Mouse (Mus musculus) adrenal gland, postnatal 25 days (tissue): ENCODE measurements around the gene Myrip. TPM values are rescaled to one million over a fixed set of nuclear protein-coding genes. Genes with fewer than 3 reads are reported as not detected.

Experiments used
- DNase-seq: peaks from one replicate; pipeline ENCODE4 v3.0.0; 2021; ENCODE audit warnings: mixed read lengths
- total RNA-seq: library from RNA; stranded (reverse); gene quantifications from 2 replicates; pipeline ENCODE4 v1.2.3, GENCODE M21; 2021

Gene Myrip
- total RNA-seq, 1 experiment from 2014 or later = 6.8 TPM

DNA sequence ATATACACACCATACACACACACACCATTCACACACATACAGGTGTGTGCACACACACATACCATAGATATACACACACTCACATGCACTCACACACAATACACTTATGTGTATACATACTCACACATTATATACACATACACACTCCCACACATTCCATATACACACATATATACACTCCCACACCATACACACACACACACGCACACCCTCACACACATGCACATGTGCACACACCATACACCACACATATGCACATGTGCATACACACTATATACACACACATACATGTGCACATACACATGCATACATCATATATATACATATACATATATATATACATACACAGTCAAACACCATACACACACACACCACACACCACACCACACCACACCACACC, 169.1 kb downstream of the Myrip start:
- DNase-seq = no peak

DNA sequence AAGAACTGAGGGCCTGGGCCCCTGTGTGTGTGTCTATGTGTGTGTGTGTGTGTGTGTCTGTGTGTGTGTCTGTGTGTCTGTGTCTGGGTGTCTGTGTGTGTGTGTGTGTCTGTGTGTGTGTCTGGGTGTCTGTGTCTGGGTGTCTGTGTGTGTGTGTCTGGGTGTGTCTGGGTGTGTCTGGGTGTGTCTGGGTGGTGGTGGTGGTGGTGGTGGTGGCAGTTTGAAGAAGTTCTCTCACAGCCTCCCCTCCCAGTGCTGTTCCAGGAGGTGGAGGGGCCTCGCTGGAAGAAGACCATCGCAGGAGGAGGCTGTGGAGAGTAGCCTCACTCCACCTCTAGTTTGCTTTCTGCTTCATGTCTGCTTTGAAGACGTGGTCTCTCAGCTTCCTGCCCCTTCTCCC, 180.3 kb downstream of the Myrip start:
- DNase-seq = no peak

DNA sequence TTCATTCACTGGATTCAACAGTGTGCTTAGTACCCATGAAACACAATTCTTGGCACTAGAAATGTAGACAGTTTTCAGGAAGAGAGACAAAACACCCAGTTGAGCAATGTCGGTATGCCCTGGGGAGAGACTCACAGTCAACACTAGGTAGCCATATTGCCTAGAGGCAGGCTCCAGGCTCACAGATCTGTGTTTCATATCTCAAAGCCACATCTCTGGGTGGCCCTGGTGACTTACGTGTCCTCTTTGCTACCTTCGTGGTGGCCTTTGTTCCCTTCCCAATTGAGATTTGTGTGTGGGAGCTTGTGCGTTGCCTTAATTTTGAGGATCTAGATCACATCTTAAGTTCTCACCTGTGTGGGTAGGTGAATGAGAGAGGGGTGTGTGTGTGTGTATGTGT, 181.1 kb downstream of the Myrip start:
- DNase-seq = no peak

DNA sequence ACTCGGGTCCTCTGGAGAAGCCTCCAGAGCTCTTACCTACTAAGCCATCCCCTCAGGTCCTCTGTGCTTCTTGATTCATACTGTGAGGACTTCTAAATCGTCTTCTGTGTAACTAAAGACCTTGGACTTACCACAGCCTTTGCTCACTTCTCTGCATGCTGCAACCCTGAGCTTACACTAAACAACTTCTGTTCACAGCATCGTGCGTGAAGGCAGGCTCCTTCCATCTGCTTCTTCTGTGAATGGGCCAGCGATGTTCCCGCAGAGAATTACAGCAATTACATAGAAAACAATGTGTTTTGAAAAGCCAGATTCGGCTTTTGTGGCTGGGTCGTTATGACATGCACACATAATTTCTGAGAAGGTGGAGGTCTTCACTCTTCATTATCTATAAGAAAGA, 181.8 kb downstream of the Myrip start:
- no peak for DNase-seq

DNA sequence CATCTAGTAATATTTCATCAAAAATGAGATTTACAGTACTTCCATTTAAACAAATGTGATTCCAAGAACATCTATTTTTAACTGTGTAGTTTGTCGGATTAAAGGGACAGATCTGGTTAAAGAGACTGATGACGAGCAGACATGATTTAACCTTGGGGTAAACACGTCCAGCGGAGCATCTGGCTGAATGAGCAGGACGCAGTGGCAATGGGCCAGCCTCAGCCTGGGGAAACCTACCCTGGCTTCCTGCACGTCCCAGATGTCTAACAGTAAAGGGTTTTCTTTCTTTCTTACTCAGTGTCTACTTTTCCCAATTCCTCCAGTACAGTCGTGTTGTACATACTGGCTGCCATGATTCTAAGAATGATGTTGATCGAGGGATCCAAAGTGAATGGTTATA, 185.8 kb downstream of the Myrip start:
- peak; percentile 65 for DNase-seq

DNA sequence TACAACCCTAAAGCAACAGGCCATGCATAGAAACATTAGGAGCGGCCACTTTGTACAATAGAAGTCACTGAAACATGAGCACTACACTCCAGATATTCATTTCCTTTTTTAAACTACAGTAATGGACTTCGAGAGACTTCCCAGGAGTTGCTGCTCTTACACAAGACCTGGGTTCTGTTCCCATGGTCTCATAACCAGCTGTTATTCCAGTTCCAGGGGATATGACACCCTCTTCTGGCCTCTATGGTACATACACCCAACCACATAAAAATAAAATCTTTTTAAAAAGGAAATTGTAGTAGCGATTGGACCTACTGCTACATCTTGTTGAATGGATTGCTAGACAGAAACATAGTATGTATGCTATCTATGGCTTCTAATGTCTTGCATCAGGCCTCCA, 190.2 kb downstream of the Myrip start:
- no peak for DNase-seq

DNA sequence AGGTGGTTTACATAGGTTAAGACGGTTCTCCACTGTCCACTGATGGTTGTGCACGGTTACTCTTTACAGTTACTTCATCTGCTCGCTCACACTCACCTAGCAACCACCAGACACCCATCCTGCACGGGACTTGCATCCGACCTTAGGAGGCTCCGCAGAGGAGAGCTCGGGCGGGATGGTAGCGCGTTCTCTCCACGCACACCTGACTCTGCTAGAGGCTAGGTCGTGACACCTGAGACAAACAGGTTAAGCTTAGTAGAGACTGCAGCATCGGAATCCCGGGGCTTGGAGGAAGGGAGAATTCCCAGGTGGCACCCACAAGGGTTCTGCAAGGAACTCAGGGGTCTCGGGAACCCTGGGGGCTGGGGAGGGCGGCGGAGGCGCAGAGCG, 190.7 kb downstream of the Myrip start, which contains the start of gene Eif1b:
TSS of gene Eif1b (plus strand) at position 223 of the 390 bp plus-strand sequence.
- no peak for DNase-seq

DNA sequence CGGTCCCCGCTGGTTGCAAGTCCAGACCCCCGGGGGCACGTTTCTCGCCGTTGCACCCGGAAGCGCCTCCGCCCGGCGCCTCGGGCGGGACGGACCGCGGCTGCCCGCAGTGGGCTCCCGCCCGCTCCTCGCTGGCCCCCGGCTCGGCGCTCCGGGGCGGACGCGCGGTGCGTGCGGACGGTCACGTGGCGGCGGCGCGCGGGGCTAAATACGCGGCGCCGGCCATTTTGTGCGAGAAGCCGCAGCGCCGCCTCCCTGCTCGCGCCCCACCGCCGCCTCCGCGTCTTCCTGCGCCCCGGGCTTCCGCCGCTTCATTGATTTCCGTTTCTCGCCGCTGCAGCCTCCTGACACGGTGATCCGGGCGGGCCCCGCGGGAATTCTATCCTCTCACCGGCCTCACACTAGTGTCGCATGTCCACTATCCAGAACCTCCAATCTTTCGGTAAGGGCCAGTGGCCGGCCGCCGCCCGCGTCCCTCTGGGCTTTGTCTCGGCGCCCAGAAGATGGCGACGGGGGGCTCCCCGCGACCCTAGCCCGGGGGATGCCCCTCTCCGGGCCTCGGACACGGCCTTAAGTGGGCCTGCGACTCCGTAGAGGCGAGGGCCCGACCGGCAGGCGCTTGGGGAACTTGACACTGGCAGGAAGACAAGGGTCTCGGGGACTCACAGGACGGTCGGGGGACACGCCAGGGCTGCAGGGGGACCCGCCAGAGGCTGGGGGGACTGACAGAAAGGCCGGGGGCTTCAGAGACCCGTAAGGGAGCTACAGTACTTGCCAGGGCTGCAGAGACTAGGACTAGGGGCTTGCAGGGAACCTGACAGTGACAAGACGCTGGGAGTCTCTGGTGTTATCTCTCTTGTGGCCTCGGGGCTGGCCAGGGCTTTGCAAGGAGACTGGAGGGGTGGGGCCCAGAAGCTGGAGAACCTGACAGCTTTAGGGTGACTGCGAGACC, 191.4 kb downstream of the Myrip start:
- peak; percentile 83 for DNase-seq

DNA sequence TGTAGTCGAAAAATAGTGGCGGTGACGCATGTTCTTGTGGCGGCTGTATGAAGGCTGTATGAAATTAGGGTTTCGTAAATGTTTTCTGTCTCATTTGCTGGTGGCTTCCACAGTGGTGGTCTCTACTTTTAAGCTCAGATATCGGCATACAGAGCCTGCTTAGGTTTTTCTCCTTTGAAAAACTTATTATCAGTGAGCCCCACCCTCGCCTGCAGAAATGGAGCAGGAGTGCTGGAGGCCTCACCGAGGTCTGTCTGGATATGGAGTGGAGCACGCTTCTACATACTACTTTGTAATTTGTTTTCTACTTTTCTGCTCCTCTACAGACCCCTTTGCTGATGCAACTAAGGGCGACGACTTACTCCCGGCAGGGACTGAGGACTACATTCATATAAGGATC, 192.5 kb downstream of the Myrip start:
- DNase-seq = no peak

DNA sequence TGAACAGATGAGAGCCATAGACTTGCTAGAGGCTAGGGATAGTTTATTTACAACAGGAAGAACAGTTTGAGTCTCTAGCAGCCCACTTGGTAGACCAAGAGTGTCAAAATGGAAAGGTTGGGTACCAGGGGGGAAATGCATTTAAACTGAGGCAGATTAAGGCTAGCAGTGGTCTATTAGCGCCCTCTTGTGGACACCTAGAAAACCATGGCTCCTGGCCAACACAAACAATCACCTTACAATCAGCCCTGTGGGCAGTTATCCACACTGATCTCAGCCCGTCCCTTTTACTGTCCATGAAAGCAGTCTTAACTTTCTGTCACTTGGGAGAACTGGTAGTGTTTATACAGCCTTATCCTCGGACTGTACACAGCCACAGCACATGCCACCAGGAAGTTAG, 195.4 kb downstream of the Myrip start:
- DNase-seq = peak; percentile 51

DNA sequence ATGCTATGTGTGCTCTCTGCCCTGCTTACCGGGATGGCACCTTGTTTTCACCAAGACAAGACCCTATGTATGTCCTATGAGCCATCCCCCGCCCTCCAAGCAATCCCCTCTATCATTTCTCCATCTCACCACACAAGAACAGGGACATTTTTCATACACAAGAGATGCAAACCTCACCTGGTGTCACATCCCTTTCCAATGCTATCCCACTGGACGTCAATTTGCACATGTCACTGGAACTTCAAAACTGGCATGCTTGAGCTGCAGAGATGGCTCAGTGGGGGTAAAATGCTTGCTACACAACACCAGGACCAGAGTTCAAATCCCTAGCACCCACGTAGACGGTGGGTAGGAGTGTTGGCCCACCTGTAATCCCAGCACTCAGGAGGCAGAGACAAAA, 196.7 kb downstream of the Myrip start:
- no peak for DNase-seq

DNA sequence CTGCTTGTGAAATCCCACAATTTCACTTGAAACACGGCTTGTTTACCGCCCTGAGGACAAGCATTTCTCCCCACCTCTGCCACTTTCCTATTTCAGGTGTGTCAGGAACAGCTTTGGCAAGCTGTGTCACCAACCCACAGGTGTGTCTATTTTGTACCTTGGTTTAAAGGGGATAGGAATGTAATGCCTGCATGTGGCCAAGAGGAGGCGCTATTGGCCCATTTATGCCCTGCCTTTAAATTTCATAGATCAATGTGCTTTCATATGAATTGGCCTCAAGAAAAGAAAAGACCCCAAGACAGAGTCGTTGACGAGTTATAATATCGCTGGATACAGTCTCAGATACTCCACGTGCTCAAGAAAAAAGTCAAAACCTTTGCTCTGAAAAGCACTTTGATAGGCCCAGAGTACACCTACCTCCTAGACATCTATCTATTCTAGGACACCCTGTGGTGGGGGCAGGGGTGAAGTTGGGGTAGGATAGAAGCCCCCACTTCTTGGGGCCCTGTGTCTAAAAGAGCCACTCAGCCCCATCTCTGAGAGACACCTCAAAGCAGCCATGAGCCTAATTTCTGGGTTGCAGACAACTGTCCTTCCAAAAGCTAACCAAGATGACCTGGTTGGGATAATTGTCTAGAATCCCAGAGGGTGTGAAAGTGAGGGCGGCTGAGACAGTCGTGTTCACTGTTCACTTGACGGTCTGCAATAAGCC, 200.0 kb downstream of the Myrip start:
- DNase-seq = no peak

DNA sequence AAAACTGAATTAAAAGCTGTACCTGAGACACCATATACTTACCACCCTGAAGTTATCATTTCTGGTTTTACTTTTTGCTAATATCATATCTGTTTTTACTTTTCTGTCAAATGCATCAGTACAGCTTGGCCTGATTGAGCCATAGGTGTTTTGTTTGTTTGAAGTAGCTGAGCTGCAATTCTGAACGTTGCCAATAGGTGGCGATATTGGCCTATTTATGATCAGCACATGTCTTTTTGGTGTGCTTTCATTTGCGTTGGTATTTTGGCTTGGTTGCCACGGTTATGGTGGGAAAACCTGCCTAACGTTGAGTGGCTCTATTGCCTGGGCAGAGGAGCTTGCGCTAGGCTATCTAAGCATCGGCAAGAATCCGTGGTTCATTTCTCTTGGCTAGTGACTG, 200.7 kb downstream of the Myrip start:
- peak; percentile 68 for DNase-seq

DNA sequence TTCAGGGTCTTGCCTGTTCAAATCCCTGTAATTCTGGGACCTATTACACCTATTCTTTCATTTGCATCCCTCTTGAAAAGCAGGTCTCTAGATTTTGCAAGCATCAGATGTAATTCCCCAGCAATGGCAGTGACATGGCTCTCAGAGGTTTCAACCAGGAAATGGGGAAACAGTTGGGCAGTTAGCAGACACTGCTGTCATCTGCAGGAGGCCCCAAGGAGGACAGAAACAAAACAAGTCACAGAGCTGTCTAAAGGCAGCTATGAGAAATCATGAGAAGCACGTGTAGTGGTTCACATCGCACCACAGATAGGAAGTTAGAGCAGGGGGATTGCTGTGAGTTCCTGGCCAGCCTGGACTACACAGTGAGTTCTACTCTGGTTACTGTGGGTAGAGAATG, 203.1 kb downstream of the Myrip start:
- no peak for DNase-seq

DNA sequence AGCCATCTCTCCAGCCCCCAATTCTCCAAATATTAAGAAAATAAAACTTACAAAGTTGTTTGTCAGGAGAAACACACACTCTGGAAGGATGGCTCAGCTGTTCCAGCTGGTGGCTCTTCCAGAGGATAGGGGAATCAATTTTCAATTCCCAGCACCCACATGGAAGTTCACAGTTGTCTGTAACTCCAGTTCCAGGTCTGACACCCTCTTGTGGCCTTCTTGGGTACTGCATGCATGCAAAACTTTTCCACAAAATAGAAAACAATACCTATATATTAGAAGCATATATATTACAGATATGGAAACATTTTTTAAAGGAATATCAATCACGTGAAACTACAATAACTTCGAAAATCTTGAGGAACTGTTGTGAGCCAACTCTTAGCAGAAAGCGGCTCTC, 210.5 kb downstream of the Myrip start:
- DNase-seq = peak; percentile 9

DNA sequence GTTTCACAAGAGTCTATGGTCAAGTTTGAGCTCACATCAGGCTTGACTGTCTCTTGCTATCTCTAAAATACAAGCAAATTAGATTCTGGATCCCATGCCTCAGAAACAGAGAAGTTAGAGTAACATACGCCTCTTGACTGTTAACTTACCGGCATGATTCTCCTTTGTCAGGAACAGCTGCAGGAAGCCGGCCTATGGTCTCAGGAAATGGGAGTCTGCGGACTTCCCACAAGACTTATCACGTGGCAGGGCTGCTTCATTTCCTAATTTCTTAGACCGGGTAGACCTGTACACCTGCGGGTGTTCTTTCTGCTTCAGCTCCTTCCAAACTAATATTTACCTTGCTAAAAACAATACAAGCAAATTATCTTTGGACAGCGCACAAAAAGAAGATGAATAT, 215.4 kb downstream of the Myrip start:
- no peak for DNase-seq

DNA sequence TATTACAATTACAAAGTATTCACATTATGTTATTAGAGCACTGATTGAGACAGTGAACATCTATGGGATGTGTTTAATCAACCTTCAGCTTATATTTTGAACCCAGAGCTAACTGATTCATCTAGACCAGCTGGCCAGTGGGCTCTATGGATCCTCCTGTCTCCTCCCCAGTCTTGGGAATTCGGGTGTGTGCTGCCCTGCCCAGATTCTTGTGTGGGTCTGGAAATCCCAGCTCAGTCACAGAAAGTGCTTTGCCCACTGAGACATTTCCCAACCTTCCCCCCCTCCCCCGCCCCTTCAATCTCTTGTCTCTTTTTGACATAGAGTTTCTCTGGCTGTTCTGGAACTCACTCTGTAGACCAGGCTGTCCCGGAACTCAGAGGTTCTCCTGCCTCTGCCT, 217.6 kb downstream of the Myrip start:
- no peak for DNase-seq

DNA sequence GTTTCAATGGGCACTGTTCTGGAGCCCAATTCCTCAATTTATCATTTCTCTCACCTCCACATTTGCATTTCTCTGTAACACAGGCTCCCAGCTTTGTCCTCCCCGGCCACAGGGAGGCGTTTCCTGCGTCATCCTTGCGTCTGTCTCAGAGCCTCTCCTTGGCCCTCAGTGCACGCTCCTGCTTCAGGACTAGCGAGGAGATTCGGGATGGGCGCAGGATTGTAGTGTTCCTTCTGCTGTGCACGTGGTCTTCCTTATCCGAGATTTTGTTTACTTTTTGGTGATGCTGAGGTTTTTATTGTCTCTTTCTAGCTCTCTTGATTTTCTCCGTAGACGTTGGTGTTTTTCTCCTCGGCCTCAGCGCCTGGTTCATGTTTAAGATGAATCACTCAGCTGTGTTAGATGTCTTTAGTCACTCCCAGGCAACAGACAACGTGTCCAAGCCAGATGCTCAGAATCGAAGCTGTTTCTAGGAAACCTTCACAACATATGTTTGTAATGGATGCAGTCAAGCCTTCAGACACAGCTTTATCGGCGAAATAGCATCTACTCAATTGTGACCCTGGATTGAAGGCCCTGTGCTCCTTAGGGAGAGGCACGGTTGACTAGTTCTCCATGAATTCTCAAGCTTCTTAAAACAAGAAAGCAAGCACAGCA, 218.3 kb downstream of the Myrip start:
- peak; percentile 18 for DNase-seq

DNA sequence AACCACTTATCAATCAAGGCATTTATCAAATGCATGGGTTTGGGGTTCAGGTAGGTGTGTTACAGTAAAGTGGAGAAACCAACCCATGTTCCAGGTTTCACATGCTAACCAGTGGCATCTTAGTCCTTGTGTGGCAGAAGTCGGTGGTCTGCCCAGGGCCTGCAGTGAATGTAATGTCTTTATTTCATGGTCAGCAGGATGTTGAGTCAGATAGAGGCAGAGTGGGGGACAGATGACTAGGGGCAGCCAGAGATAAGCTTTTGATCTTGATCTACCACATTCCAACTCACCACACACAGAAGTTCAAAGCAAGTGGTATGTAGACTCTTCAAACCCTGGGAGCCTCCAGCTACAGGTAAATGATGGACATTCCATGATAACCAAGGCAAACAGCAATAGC, 219.8 kb downstream of the Myrip start:
- no peak for DNase-seq
